Mouse (Mus musculus) heart, embryonic 14.5 days (tissue): ENCODE data around the gene Zbtb20. TPM values are rescaled to one million over a fixed set of nuclear protein-coding genes. Genes with fewer than 3 reads are reported as not detected.

Source experiments
- ATAC-seq: fragments of 200-750 bp; cut with Nextera tagmentation; 2 replicates; pipeline ENCODE4 v1.8.0; 2017; ENCODE audit warnings: low read depth, moderate TSS enrichment; ENCODE audit not compliant: insufficient number of reproducible peaks, insufficient read depth, low FRiP score
- H3K27ac ChIP-seq, 2 experiments: fragments of 200-500 bp in 1 of 2; fragments of 300-500 bp in 1 of 2; sonication (generic) in 1 of 2; replicated peaks in 1 of 2; 2 replicates each; pipeline ENCODE4 v1.5.1; 2012 to 2014; ENCODE audit warnings: low read depth in 2 of 2, low read length in 2 of 2, control low read depth in 1 of 2, mild to moderate bottlenecking in 1 of 2, mixed read lengths in 1 of 2; ENCODE audit not compliant: control insufficient read depth in 1 of 2, insufficient read depth in 1 of 2
- H3K27me3 ChIP-seq: fragments of 300-500 bp; sonication (generic); 2 replicates; pipeline ENCODE4 v1.6.1; 2014; ENCODE audit warnings: mild to moderate bottlenecking, low read length, control low read depth; ENCODE audit not compliant: control insufficient read depth, insufficient read depth
- H3K36me3 ChIP-seq: fragments of 300-500 bp; sonication (generic); 2 replicates; pipeline ENCODE4 v1.6.1; 2014; ENCODE audit warnings: mild to moderate bottlenecking, control low read depth, low read length, mixed read lengths; ENCODE audit not compliant: control insufficient read depth, insufficient read depth
- H3K4me1 ChIP-seq, 2 experiments: fragments of 200-500 bp in 1 of 2; fragments of 300-500 bp in 1 of 2; sonication (generic) in 1 of 2; 2 replicates each; pipeline ENCODE4 v1.6.1; 2012 to 2014; ENCODE audit warnings: low read length in 2 of 2, control low read depth in 1 of 2, mixed read lengths in 1 of 2; ENCODE audit not compliant: control insufficient read depth in 2 of 2, insufficient read depth in 2 of 2
- H3K4me2 ChIP-seq: fragments of 300-500 bp; sonication (generic); 2 replicates; pipeline ENCODE4 v1.6.1; 2014; ENCODE audit warnings: mild to moderate bottlenecking, low read length
- H3K4me3 ChIP-seq, 2 experiments: fragments of 200-500 bp in 1 of 2; fragments of 300-500 bp in 1 of 2; sonication (generic) in 1 of 2; 2 replicates each; pipeline ENCODE4 v1.5.1; 2012 to 2014; ENCODE audit warnings: low read length in 2 of 2, mild to moderate bottlenecking in 2 of 2, control low read depth in 1 of 2, low read depth in 1 of 2, moderate library complexity in 1 of 2; ENCODE audit not compliant: control insufficient read depth in 1 of 2, insufficient read depth in 1 of 2
- H3K9ac ChIP-seq: fragments of 300-500 bp; sonication (generic); 2 replicates; pipeline ENCODE4 v1.6.1; 2014; ENCODE audit warnings: mild to moderate bottlenecking, low read length
- H3K9me3 ChIP-seq: fragments of 300-500 bp; sonication (generic); 2 replicates; pipeline ENCODE4 v1.6.1; 2016; ENCODE audit warnings: low read length, control low read depth; ENCODE audit not compliant: control insufficient read depth
- WGBS: fragments of 180-500 bp; shearing (Covaris S2); extraction: QIAGEN DNeasy Blood & Tissue Kit; methylation state at CpG from one replicate; pipeline ENCODE4 v1.1.7; 2014; 5-methylcytosine and 5-hydroxymethylcytosine counted together
- polyA plus RNA-seq: library from polyadenylated mRNA; unstranded; fragments of >200 nt; fragmentation: Nextera tagmentation; extraction: Ambion mirVana; gene quantifications from 2 replicates; pipeline ENCODE4 v1.2.1, GENCODE M21; 2014

The Zbtb20 gene
- polyA plus RNA-seq, 1 experiment from 2014 or later: 50.3 TPM

GRCm38 (mm10) chr16:43394760-43395159, 519.1 kb downstream of the Zbtb20 start:
- 63% methylated on average over 2 of the region's 2 CpGs for WGBS
- Histone ChIP-seq H3K36me3 (no peaks in the 10 kb centered on the region), H3K9me3 (no peaks in the 10 kb centered on the region), H3K4me1 (peaks cover 5 to 18% of the 10 kb centered on the region in 2 experiments), H3K27me3 (no peaks in the 10 kb centered on the region), H3K9ac (no peak overlapping the region), H3K27ac (peak overlapping the region; percentile 2 to 79; a peak in 2 of 4 replicates), H3K4me2 (no peak overlapping the region), H3K4me3 (no peak overlapping the region)
- no peak for ATAC-seq

- H3K9ac ChIP-seq: no peak overlapping the region
- WGBS: 83% methylated on average over 11 of the region's 11 CpGs
- ATAC-seq: no peak
- H3K4me1 ChIP-seq: peaks cover 5 to 18% of the 10 kb centered on the region in 2 experiments
- no peaks in the 10 kb centered on the region for H3K9me3 ChIP-seq
- H3K36me3 ChIP-seq: no peaks in the 10 kb centered on the region
- H3K4me3 ChIP-seq: no peak overlapping the region
- H3K4me2 ChIP-seq: no peak overlapping the region
- no peak overlapping the region for H3K27ac ChIP-seq
- H3K27me3 ChIP-seq: no peaks in the 10 kb centered on the region
Measured at GRCm38 (mm10) chr16:43396849-43397628, 521.4 kb downstream of the Zbtb20 start.

DNA sequence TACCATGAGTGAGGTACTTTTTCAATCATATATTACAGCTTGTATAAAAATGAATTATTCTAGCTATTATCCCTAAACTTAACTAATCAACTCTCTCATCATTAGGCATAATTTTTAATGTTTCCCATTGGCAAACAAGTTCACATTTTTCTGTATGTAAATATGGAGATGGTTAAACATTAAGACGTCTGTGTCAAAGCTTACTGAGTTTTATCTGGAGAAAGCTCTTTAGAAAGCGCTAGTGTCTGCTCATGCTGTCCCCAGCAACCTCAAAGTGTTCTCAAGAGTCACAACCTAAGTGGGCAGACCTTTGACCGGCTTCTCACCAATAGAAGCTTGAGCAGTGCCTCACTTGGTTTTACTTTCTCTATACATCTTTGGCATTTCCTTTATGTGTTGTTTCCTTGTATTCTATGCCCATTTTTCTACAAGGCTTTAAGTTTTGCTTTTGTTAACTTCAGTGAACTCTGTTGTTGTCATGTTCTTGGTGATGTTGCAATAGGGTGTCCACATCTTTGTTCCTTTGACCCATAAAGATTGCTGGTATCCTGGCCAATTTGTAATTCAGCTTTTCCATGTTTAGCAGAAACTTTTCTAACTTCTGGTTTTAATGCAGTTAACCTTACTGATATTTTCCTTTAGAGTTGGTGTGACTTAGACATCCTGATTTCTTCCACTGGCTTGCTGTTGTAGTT, 522.1 kb downstream of the Zbtb20 start:
- Histone ChIP-seq H3K36me3 (no peaks in the 10 kb centered on the region), H3K4me1 (peaks cover 5 to 18% of the 10 kb centered on the region in 2 experiments), H3K4me3 (no peak overlapping the region), H3K9ac (no peak overlapping the region), H3K27ac (no peak overlapping the region), H3K4me2 (no peak overlapping the region), H3K9me3 (no peaks in the 10 kb centered on the region), H3K27me3 (no peaks in the 10 kb centered on the region)
- WGBS: 76% methylated on average over 3 of the region's 3 CpGs
- ATAC-seq: no peak

GRCm38 (mm10) chr16:43399428-43399827, 523.7 kb downstream of the Zbtb20 start:
- Histone ChIP-seq H3K9ac (no peak overlapping the region), H3K4me2 (no peak overlapping the region), H3K9me3 (no peaks in the 10 kb centered on the region), H3K27ac (no peak overlapping the region), H3K36me3 (no peaks in the 10 kb centered on the region), H3K27me3 (no peaks in the 10 kb centered on the region), H3K4me3 (no peak overlapping the region), H3K4me1 (peaks cover 2 to 6% of the 10 kb centered on the region in 2 experiments; a peak in 3 of 4 replicates)
- ATAC-seq: no peak

GRCm38 (mm10) chr16:43400046-43400445, 524.4 kb downstream of the Zbtb20 start:
- ATAC-seq: no peak
- Histone ChIP-seq H3K9ac (no peak overlapping the region), H3K27me3 (no peaks in the 10 kb centered on the region), H3K9me3 (no peaks in the 10 kb centered on the region), H3K4me2 (no peak overlapping the region), H3K4me3 (no peak overlapping the region), H3K4me1 (0 out of 4 replicates have a peak, but pooled peaks cover 0 to under 1% of the 10 kb centered on the region in 2 experiments), H3K27ac (no peak overlapping the region), H3K36me3 (no peaks in the 10 kb centered on the region)

GRCm38 (mm10) chr16:43400949-43401348, 525.3 kb downstream of the Zbtb20 start:
- Histone ChIP-seq H3K4me2 (no peak overlapping the region), H3K36me3 (no peaks in the 10 kb centered on the region), H3K4me1 (no peaks in the 10 kb centered on the region), H3K27ac (no peak overlapping the region), H3K9me3 (no peaks in the 10 kb centered on the region), H3K9ac (no peak overlapping the region), H3K27me3 (no peaks in the 10 kb centered on the region), H3K4me3 (no peak overlapping the region)
- ATAC-seq: no peak
- WGBS: 90% methylated on average over 2 of the region's 2 CpGs

DNA sequence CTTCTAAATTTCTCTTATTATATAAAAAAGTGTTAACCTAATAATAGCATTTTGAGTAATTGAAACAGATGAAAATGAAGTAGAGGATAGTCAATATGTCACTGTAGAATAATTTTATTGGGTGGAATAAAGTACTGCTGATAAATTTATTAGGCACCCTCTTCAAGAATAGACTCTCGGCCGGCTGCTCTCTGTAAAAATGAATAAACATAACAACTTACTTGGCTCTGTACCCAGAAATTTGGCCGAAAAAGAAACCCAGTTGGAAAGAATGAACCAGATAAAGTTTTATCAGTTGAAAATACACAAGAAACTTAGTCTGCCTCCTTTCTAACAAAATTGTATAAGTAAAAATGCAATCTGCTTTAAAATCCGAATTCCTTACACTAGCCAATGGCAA, 527.2 kb downstream of the Zbtb20 start:
- ATAC-seq: no peak
- H3K4me3 ChIP-seq: no peak overlapping the region

More for the DNA sequence above, 527.2 kb downstream of the Zbtb20 start:
- Histone ChIP-seq H3K9me3 (no peaks in the 10 kb centered on the region), H3K4me1 (peaks cover 3 to 7% of the 10 kb centered on the region in 2 experiments), H3K4me2 (no peak overlapping the region), H3K27ac (no peak overlapping the region), H3K27me3 (no peaks in the 10 kb centered on the region), H3K9ac (no peak overlapping the region), H3K36me3 (no peaks in the 10 kb centered on the region)
- WGBS: 56% methylated on average over 4 of the region's 4 CpGs
